Mouse (Mus musculus) liver, embryonic 16.5 days (tissue): ENCODE results near the gene Gsdme. TPM values are rescaled to one million over a fixed set of nuclear protein-coding genes. Genes with fewer than 3 reads are reported as not detected.

Experiments used
- ATAC-seq: fragments of 200-750 bp; cut with Nextera tagmentation; 2 replicates; pipeline ENCODE4 v1.8.0; 2017; ENCODE audit warnings: low read depth, mild to moderate bottlenecking, moderate number of reproducible peaks, moderate library complexity
- H3K27ac ChIP-seq: fragments of 300-500 bp; sonication (generic); 2 replicates; pipeline ENCODE4 v1.5.1; 2014; ENCODE audit warnings: mild to moderate bottlenecking, low read length
- H3K27me3 ChIP-seq: fragments of 300-500 bp; sonication (generic); 2 replicates; pipeline ENCODE4 v1.6.1; 2014; ENCODE audit warnings: low read depth, low read length, mixed read lengths; ENCODE audit not compliant: control insufficient read depth, insufficient read depth
- H3K36me3 ChIP-seq: fragments of 300-500 bp; sonication (generic); 2 replicates; pipeline ENCODE4 v1.6.1; 2014; ENCODE audit warnings: mild to moderate bottlenecking; ENCODE audit not compliant: control insufficient read depth, insufficient read depth
- H3K4me1 ChIP-seq: fragments of 300-500 bp; sonication (generic); 2 replicates; pipeline ENCODE4 v1.6.1; 2014; ENCODE audit warnings: low read depth, low read length, mixed read lengths; ENCODE audit not compliant: control insufficient read depth
- H3K4me2 ChIP-seq: fragments of 300-500 bp; sonication (generic); 2 replicates; pipeline ENCODE4 v1.6.1; 2014; ENCODE audit warnings: low read depth, low read length, mixed read lengths
- H3K4me3 ChIP-seq: fragments of 300-500 bp; sonication (generic); 2 replicates; pipeline ENCODE4 v1.5.1; 2014; ENCODE audit warnings: low read depth, mild to moderate bottlenecking, low read length
- H3K9ac ChIP-seq: fragments of 300-500 bp; sonication (generic); 2 replicates; pipeline ENCODE4 v1.6.1; 2014; ENCODE audit warnings: low read depth, low read length
- H3K9me3 ChIP-seq: fragments of 300-500 bp; sonication (generic); replicated peaks from 2 replicates; pipeline ENCODE4 v1.6.1; 2016; ENCODE audit warnings: low read length; ENCODE audit not compliant: control insufficient read depth
- WGBS: fragments of 180-500 bp; shearing (Covaris S2); extraction: QIAGEN DNeasy Blood & Tissue Kit; methylation state at CpG from one replicate; pipeline ENCODE4 v1.1.7; 2014; ENCODE audit not compliant: insufficient replicate concordance; 5-methylcytosine and 5-hydroxymethylcytosine counted together
- polyA plus RNA-seq: library from polyadenylated mRNA; unstranded; fragments of >200 nt; fragmentation: Nextera tagmentation; extraction: Ambion mirVana; gene quantifications from 2 replicates; pipeline ENCODE4 v1.2.1, GENCODE M21; 2015

Gene Gsdme
- polyA plus RNA-seq, 1 experiment from 2014 or later = 15.4 TPM

GRCm38 (mm10) chr6:50239902-50240301 is 23.8 kb downstream of the Gsdme start:
- no peak for ATAC-seq
- Histone ChIP-seq H3K9me3 (no peaks in the 10 kb centered on the region), H3K36me3 (no peaks in the 10 kb centered on the region), H3K27ac (no peak overlapping the region), H3K9ac (no peak overlapping the region), H3K27me3 (no peaks in the 10 kb centered on the region), H3K4me2 (no peak overlapping the region), H3K4me3 (no peak overlapping the region), H3K4me1 (no peaks in the 10 kb centered on the region; the same call in 1 of the 2 replicates)
- WGBS = 51% methylated on average over 2 of the region's 2 CpGs

GRCm38 (mm10) chr6:50237963-50238362 is 25.7 kb downstream of the Gsdme start:
- no peak overlapping the region for H3K4me2 ChIP-seq
- 35% methylated on average over 2 of the region's 2 CpGs for WGBS
- no peak overlapping the region for H3K9ac ChIP-seq
- H3K36me3 ChIP-seq = no peaks in the 10 kb centered on the region
- H3K4me1 ChIP-seq = no peaks in the 10 kb centered on the region; the same call in 1 of the 2 replicates
- H3K9me3 ChIP-seq = no peaks in the 10 kb centered on the region
- no peak overlapping the region for H3K4me3 ChIP-seq
- H3K27me3 ChIP-seq = no peaks in the 10 kb centered on the region
- H3K27ac ChIP-seq = no peak overlapping the region
- ATAC-seq = no peak

- H3K4me1 ChIP-seq = no peaks in the 10 kb centered on the region
- no peaks in the 10 kb centered on the region for H3K27me3 ChIP-seq
- no peak overlapping the region for H3K4me2 ChIP-seq
- no peak overlapping the region for H3K4me3 ChIP-seq
- ATAC-seq = no peak
- H3K27ac ChIP-seq = no peak overlapping the region
- no peak overlapping the region for H3K9ac ChIP-seq
- H3K9me3 ChIP-seq = no peaks in the 10 kb centered on the region
- 30% methylated on average over 1 of the region's 1 CpGs for WGBS
- no peaks in the 10 kb centered on the region for H3K36me3 ChIP-seq
Measured at GRCm38 (mm10) chr6:50232984-50233383, 30.7 kb downstream of the Gsdme start.

GRCm38 (mm10) chr6:50231288-50231687 is 32.4 kb downstream of the Gsdme start:
- no peaks in the 10 kb centered on the region for H3K36me3 ChIP-seq
- no peaks in the 10 kb centered on the region for H3K27me3 ChIP-seq
- no peaks in the 10 kb centered on the region for H3K9me3 ChIP-seq
- H3K9ac ChIP-seq = no peak overlapping the region
- 71% methylated on average over 5 of the region's 5 CpGs for WGBS
- H3K4me3 ChIP-seq = no peak overlapping the region
- H3K27ac ChIP-seq = no peak overlapping the region
- no peaks in the 10 kb centered on the region for H3K4me1 ChIP-seq
- ATAC-seq = no peak
- no peak overlapping the region for H3K4me2 ChIP-seq

GRCm38 (mm10) chr6:50228180-50228579 is 35.5 kb downstream of the Gsdme start:
- H3K27ac ChIP-seq = no peak overlapping the region
- no peak overlapping the region for H3K4me2 ChIP-seq
- no peak overlapping the region for H3K9ac ChIP-seq
- 37% methylated on average over 5 of the region's 5 CpGs for WGBS
- H3K36me3 ChIP-seq = no peaks in the 10 kb centered on the region
- H3K4me3 ChIP-seq = no peak overlapping the region
- no peaks in the 10 kb centered on the region for H3K9me3 ChIP-seq
- no peak for ATAC-seq
- no peaks in the 10 kb centered on the region for H3K4me1 ChIP-seq
- H3K27me3 ChIP-seq = no peaks in the 10 kb centered on the region

- Histone ChIP-seq H3K9me3 (no peaks in the 10 kb centered on the region), H3K4me1 (no peaks in the 10 kb centered on the region), H3K27me3 (no peaks in the 10 kb centered on the region), H3K9ac (no peak overlapping the region), H3K27ac (no peak overlapping the region), H3K4me2 (no peak overlapping the region), H3K4me3 (no peak overlapping the region), H3K36me3 (no peaks in the 10 kb centered on the region)
- 57% methylated on average over 5 of the region's 5 CpGs for WGBS
- no peak for ATAC-seq
Measured at GRCm38 (mm10) chr6:50225232-50225631, 38.4 kb downstream of the Gsdme start.

- H3K27ac ChIP-seq = no peak overlapping the region
- no peaks in the 10 kb centered on the region for H3K27me3 ChIP-seq
- no peak overlapping the region for H3K4me3 ChIP-seq
- no peak overlapping the region for H3K9ac ChIP-seq
- no peaks in the 10 kb centered on the region for H3K4me1 ChIP-seq
- WGBS = 68% methylated on average over 4 of the region's 4 CpGs
- no peak for ATAC-seq
- H3K4me2 ChIP-seq = no peak overlapping the region
- H3K9me3 ChIP-seq = no peaks in the 10 kb centered on the region
- no peaks in the 10 kb centered on the region for H3K36me3 ChIP-seq
Measured at GRCm38 (mm10) chr6:50223606-50224005, 40.1 kb downstream of the Gsdme start.

- Histone ChIP-seq H3K4me1 (no peaks in the 10 kb centered on the region), H3K9me3 (no peaks in the 10 kb centered on the region), H3K4me2 (no peak overlapping the region), H3K27me3 (no peaks in the 10 kb centered on the region), H3K4me3 (no peak overlapping the region), H3K36me3 (no peaks in the 10 kb centered on the region), H3K27ac (no peak overlapping the region), H3K9ac (no peak overlapping the region)
- ATAC-seq = no peak
- 19% methylated on average over 5 of the region's 5 CpGs for WGBS
Measured at GRCm38 (mm10) chr6:50222986-50223385, 40.7 kb downstream of the Gsdme start.

GRCm38 (mm10) chr6:50222351-50222750 is 41.3 kb downstream of the Gsdme start:
- Histone ChIP-seq H3K4me2 (no peak overlapping the region), H3K27me3 (no peaks in the 10 kb centered on the region), H3K4me1 (no peaks in the 10 kb centered on the region), H3K27ac (no peak overlapping the region), H3K36me3 (no peaks in the 10 kb centered on the region), H3K4me3 (no peak overlapping the region), H3K9me3 (no peaks in the 10 kb centered on the region), H3K9ac (no peak overlapping the region)
- no peak for ATAC-seq
- 56% methylated on average over 5 of the region's 5 CpGs for WGBS
